Mouse (Mus musculus): ENCODE data around the gene Foxp4.

GRCm38 (mm10) chr17:47876776-47877714 lies 47.4 kb downstream of the Foxp4 start:
- TF ChIP-seq CTCF (IDR thresholded peaks at IDR 0.05; ENCODE audit: insufficient read depth, low read length) (no peak), POLR2A (IDR thresholded peaks at IDR 0.05; ENCODE audit: borderline replicate concordance, extremely low read depth, low read depth, low read length) (no peak)

Measured in lung, adult 2 months (tissue).